Mouse (Mus musculus): ENCODE measurements around the gene Sprn. TPM values are rescaled to one million over a fixed set of nuclear protein-coding genes. Genes with fewer than 3 reads are reported as not detected.
A peak's percentile ranks its signal among the peaks of the same experiment; 100 is the strongest.
"Not testable (repeated sequence)": the region's sequence is repeated elsewhere in the genome, so short reads cannot be mapped to it uniquely, and the experiment has no call there.

Gene Sprn
- polyA plus RNA-seq, 1 experiment from 2014 or later: 0.10 TPM

DNA sequence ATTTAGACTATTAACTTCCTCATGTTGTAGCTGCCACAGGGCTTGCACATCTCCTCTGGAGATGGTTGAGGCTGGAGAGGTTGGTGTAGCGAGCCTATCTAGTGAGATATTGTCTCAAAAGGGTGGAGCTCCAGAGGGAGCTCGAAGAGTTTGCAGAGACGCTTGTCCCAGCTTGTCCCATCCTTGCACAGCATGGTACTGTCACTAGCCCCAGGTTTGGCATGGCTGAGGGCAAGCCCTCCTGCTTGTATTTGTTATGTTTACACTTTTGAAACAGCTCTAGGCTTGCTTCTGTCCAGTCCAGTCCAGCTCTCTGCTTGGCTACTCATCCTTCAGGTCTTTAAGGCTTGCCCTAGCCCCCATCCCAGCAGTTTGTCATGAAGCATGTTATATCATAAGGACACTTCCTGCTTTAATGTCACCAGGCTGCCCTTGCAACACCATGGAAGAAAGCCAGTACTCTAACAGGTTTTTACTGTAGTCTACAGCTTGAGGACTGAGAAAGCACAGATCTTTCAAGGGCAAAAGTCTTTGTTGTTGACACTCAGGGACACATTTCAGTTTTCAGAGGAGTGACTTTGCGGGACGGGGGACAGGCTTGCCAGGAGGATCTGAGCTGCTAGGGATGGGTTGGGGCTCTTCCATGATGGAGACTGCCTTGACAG is 19.4 kb downstream of the Sprn start:
- no peak overlapping the region for H3K4me3 ChIP-seq
- H3K27me3 ChIP-seq (ENCODE audit: insufficient read depth, poor library complexity, severe bottlenecking): no peaks in the 10 kb centered on the region
- H3K27ac ChIP-seq: no peak overlapping the region
- no peak for DNase-seq (ENCODE audit: low spot score)
- peaks cover 12% of the 10 kb centered on the region for H3K36me3 ChIP-seq
- WGBS: 79% methylated on average over 5 of the region's 5 CpGs
- H3K4me1 ChIP-seq: peaks cover 7% of the 10 kb centered on the region; the same call in 1 of the 2 replicates
- no peaks in the 10 kb centered on the region for H3K9me3 ChIP-seq

GRCm38 (mm10) chr7:140134033-140134432 is 20.6 kb downstream of the Sprn start:
- not testable (repeated sequence) for H3K4me3 ChIP-seq; H3K27ac ChIP-seq; H3K4me1 ChIP-seq; DNase-seq (ENCODE audit: low spot score); H3K27me3 ChIP-seq (ENCODE audit: insufficient read depth, poor library complexity, severe bottlenecking); H3K9me3 ChIP-seq
- 81% methylated on average over 7 of the region's 7 CpGs for WGBS
- peaks cover 24% of the 10 kb centered on the region for H3K36me3 ChIP-seq

DNA sequence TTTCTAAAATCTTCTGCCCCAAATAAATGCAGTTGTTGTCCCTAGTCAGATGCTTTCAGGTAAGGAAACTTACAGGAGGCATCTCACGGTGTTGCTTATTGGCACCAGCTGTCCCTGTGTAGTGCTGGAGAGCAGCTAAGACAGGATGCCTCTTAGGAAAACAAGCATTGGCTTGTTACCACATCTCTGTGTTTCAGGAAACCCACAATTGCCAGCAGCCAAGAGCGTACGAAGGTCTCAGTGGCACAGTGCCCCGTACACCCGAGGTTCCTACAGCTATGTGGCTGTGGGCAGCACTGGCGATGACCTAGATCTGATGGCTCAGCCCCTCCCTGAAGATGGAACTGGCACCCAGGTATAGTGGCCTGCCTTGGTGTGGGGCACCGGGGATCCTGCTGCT is 22.5 kb downstream of the Sprn start:
- not testable (repeated sequence) for H3K27me3 ChIP-seq (ENCODE audit: insufficient read depth, poor library complexity, severe bottlenecking); H3K9me3 ChIP-seq; H3K27ac ChIP-seq; H3K4me1 ChIP-seq; H3K4me3 ChIP-seq; DNase-seq (ENCODE audit: low spot score)
- WGBS: 94% methylated on average over 7 of the region's 7 CpGs
- H3K36me3 ChIP-seq: peaks cover 25% of the 10 kb centered on the region

DNA sequence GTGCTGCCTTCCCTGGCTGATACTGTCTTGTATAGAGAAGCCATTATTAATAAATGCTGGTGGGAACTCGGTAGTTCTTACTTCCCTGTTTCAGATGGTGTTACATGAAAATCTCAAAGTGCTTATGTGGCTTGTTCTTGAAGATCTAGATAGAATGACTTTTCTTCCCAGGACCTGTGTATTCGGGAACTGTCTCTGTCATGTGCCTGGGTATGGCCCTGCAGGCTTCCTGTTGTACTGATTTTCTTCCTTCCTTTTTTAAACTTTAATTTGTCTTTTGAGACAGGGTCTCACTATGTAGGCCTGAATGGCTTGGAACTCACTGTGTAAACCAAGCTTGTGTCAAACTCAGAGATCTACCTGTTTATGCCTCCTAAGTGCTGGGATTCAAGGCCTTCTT is 26.8 kb downstream of the Sprn start:
- Histone ChIP-seq H3K4me3 (no peak overlapping the region), H3K4me1 (peaks cover 13% of the 10 kb centered on the region), H3K9me3 (no peaks in the 10 kb centered on the region), H3K27ac (no peak overlapping the region), H3K36me3 (peaks cover 22% of the 10 kb centered on the region), H3K27me3 (ENCODE audit: insufficient read depth, poor library complexity, severe bottlenecking) (no peaks in the 10 kb centered on the region)
- no peak for DNase-seq (ENCODE audit: low spot score)
- 80% methylated on average over 2 of the region's 2 CpGs for whole genome bisulfite sequencing

DNA sequence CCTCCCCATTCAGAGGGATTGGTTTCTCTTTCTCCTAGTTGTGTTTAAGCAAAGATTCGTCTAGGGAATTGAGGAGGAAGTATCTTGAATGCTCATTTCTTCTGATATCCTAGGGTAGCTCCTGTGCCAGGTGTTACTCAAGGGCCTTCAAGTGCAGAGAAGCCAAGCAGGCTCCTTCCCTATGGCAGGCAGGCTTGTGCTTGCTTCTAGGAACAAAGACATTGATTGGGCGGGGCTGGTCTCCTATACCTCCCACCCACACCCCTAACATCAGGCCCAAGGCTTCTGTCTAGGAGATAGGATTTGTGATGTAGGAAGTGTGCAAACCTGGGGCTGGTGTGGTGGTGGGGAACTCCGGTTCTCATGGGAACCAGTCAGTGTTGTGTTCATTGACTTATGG is 27.7 kb downstream of the Sprn start:
- H3K27me3 ChIP-seq (ENCODE audit: insufficient read depth, poor library complexity, severe bottlenecking): no peaks in the 10 kb centered on the region
- no peaks in the 10 kb centered on the region for H3K9me3 ChIP-seq
- H3K4me1 ChIP-seq: peaks cover 13% of the 10 kb centered on the region
- no peak for DNase-seq (ENCODE audit: low spot score)
- H3K4me3 ChIP-seq: no peak overlapping the region
- H3K27ac ChIP-seq: no peak overlapping the region
- H3K36me3 ChIP-seq: peaks cover 22% of the 10 kb centered on the region
- 85% methylated on average over 3 of the region's 3 CpGs for WGBS

- 7% methylated on average over 5 of the region's 5 CpGs for WGBS
- peak overlapping the region; percentile 94 for H3K27ac ChIP-seq
- H3K27me3 ChIP-seq (ENCODE audit: insufficient read depth, poor library complexity, severe bottlenecking): no peaks in the 10 kb centered on the region
- DNase-seq (ENCODE audit: low spot score): no peak
- H3K36me3 ChIP-seq: peaks cover 18% of the 10 kb centered on the region
- H3K4me3 ChIP-seq: peak overlapping the region; percentile 82
- peaks cover 13% of the 10 kb centered on the region for H3K4me1 ChIP-seq
- no peaks in the 10 kb centered on the region for H3K9me3 ChIP-seq
Measured at GRCm38 (mm10) chr7:140126022-140126350, 28.7 kb downstream of the Sprn start.

DNA sequence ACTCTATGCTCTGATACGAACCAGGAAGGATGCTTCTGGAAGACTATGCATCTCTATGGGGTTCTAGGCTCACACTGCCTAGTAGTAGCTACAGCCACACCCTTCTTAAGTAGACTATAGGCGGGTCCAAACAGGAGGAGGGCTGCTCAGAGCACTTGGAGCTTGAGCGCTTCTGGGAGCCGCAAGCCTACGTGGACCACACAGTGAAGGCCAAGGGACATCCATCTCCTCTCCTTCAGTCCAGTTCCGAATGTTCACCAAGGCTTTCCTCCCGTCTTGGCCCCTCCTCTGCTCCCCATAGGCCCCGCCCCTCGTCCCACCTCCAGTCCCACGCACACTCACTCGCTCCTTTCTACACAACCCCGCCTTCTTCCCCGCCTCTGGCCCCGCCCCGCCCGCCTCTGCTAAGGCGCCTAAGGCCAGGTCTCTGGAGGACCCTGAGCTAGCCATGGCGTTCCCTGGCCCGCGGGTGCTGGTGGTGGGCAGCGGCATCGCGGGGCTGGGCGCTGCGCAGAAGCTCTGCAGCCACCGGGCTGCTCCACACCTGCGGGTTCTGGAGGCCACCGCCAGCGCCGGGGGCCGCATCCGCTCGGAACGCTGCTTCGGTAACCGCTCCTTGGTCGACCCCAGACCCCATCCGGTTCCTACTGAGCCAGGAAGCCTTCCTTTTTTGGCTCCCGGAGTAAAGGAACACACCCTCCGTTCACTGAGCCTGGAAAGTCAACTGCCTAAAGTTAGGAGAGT is 29.2 kb downstream of the Sprn start:
- WGBS: 2% methylated on average over 40 of the region's 40 CpGs
- DNase-seq (ENCODE audit: low spot score): peak; percentile 98
- Histone ChIP-seq H3K9me3 (no peaks in the 10 kb centered on the region), H3K27ac (peak overlapping the region; percentile 94), H3K4me3 (peak overlapping the region; percentile 82), H3K36me3 (peaks cover 15% of the 10 kb centered on the region), H3K4me1 (peaks cover 13% of the 10 kb centered on the region), H3K27me3 (ENCODE audit: insufficient read depth, poor library complexity, severe bottlenecking) (no peaks in the 10 kb centered on the region)

GRCm38 (mm10) chr7:140124382-140124781 is 30.3 kb downstream of the Sprn start:
- H3K27me3 ChIP-seq (ENCODE audit: insufficient read depth, poor library complexity, severe bottlenecking): no peaks in the 10 kb centered on the region
- peaks cover 4% of the 10 kb centered on the region for H3K36me3 ChIP-seq
- no peak for DNase-seq (ENCODE audit: low spot score)
- 83% methylated on average over 1 of the region's 1 CpGs for WGBS
- no peak overlapping the region for H3K27ac ChIP-seq
- no peaks in the 10 kb centered on the region for H3K9me3 ChIP-seq
- H3K4me3 ChIP-seq: no peak overlapping the region
- H3K4me1 ChIP-seq: peaks cover 13% of the 10 kb centered on the region

- H3K4me1 ChIP-seq: peaks cover 13% of the 10 kb centered on the region
- H3K27ac ChIP-seq: no peak overlapping the region
- H3K9me3 ChIP-seq: no peaks in the 10 kb centered on the region
- DNase-seq (ENCODE audit: low spot score): no peak
- H3K27me3 ChIP-seq (ENCODE audit: insufficient read depth, poor library complexity, severe bottlenecking): no peaks in the 10 kb centered on the region
- 27% methylated on average over 4 of the region's 4 CpGs for WGBS
- H3K4me3 ChIP-seq: no peak overlapping the region
- H3K36me3 ChIP-seq: no peaks in the 10 kb centered on the region
Measured at GRCm38 (mm10) chr7:140122765-140123164, 31.9 kb downstream of the Sprn start.

DNA sequence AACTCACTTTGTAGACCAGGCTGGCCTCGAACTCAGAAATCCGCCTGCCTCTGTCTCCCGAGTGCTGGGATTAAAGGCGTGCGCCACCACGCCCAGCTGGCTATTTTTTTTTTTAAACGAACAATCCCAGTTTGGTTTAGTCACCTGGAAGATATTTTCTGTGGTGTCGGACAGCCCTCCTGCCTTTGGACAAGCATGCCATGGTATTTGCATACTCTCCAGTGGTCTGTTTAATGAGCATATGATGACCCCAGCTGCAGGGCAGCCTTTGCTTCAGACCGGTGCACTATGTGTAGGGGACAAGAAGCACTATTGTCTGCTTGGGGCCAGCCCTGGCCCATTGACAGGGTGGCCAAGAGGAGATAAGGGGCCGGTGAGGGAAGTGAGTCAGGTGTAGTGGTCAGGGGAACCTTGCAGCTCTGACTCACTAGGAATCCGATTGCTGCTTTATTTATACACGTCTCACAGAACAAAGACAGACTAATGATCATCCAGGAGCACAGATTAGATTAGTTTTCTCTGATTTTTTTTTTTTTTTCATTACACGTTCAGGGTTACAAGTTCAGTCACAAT is 33.3 kb downstream of the Sprn start:
- Histone ChIP-seq H3K9me3 (no peaks in the 10 kb centered on the region), H3K4me1 (peaks cover 8% of the 10 kb centered on the region; the same call in 1 of the 2 replicates), H3K27ac (no peak overlapping the region), H3K4me3 (no peak overlapping the region), H3K27me3 (ENCODE audit: insufficient read depth, poor library complexity, severe bottlenecking) (no peaks in the 10 kb centered on the region), H3K36me3 (no peaks in the 10 kb centered on the region)
- no peak for DNase-seq (ENCODE audit: low spot score)
- 71% methylated on average over 13 of the region's 13 CpGs for WGBS

DNA sequence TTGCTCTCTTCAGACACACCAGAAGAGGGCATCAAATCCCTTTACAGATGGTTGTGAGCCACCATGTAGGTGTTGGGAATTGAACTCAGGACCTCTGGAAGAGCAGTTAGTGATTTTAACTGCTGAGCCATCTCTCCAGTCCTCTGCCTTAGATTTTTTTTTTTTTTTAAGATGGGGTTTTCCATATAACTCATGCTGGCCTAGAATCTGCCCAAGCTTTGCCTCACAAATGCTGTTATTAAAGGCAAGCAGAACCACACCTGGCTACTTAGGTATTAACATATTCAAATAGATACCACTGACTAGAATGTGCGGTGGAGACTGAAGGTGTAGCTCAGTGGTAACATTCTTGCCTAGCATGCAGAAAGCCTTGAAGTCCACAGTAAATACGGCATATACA is 34.2 kb downstream of the Sprn start:
- Histone ChIP-seq H3K36me3 (no peaks in the 10 kb centered on the region), H3K27ac (no peak overlapping the region), H3K9me3 (no peaks in the 10 kb centered on the region), H3K4me3 (no peak overlapping the region), H3K27me3 (ENCODE audit: insufficient read depth, poor library complexity, severe bottlenecking) (no peaks in the 10 kb centered on the region), H3K4me1 (peaks cover 6% of the 10 kb centered on the region; the same call in 1 of the 2 replicates)
- 84% methylated on average over 2 of the region's 2 CpGs for WGBS
- no peak for DNase-seq (ENCODE audit: low spot score)

- Histone ChIP-seq H3K36me3 (peaks cover 14% of the 10 kb centered on the region), H3K27ac (peak within 1 kb of the TSS; percentile 94), H3K27me3 (ENCODE audit: insufficient read depth, poor library complexity, severe bottlenecking) (no peaks in the 10 kb centered on the region), H3K9me3 (no peaks in the 10 kb centered on the region), H3K4me1 (peaks cover 5% of the 10 kb centered on the region; the same call in 1 of the 2 replicates), H3K4me3 (peak within 1 kb of the TSS; percentile 81)
- peak; percentile 95 for DNase-seq (ENCODE audit: low spot score)
- WGBS: 4% methylated on average over 28 of the region's 28 CpGs
Measured at GRCm38 (mm10) chr7:140116329-140117054, 38.2 kb downstream of the Sprn start, which contains the start of gene Echs1. Gene Echs1 (minus strand): TSS chr7:140116476.

Data from heart, embryonic 10.5 days (tissue).